Mouse (Mus musculus) erythroblast, embryonic 14.5 days (primary cell): ENCODE results near the gene Rnf121.

Experiments
- GATA1 ChIP-seq: IDR thresholded peaks from 2 replicates; pipeline ENCODE4 v1.6.1; 2012; ENCODE audit warnings: low read length, inconsistent platforms, mixed read lengths
- TAL1 ChIP-seq: IDR thresholded peaks from 3 replicates; pipeline ENCODE4 v1.6.1; 2012; ENCODE audit warnings: low read length, inconsistent platforms, mixed read lengths

DNA sequence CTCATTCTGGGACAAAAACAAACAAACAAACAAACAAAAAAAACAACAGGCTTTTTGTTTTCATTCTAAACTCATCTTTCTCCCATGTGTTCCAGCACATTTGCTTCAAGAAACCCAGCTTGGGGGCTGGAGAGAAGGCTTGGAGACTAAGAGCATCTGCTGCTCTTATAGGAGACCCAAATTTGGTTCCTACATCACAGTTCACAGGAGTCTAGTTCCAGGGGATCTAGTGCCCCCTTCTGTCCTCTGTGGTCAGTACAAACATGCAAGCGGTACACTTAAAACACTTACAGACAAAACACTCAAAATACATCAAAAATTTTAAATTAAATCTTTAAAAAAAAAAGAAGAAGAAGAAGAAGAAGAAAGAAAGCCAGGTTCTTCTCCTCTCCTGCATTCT, 30.4 kb downstream of the Rnf121 start:
- no peak for TF ChIP-seq TAL1
- TF ChIP-seq GATA1, result no peak
